Mouse (Mus musculus) limb, embryonic 14.5 days (tissue): ENCODE measurements around the gene Ptpra. TPM values are rescaled to one million over a fixed set of nuclear protein-coding genes. Genes with fewer than 3 reads are reported as not detected.

Experiments used
- ATAC-seq: fragments of 200-750 bp; cut with Nextera tagmentation; 2 replicates; pipeline ENCODE4 v1.8.0; 2017; ENCODE audit warnings: low read depth, moderate number of reproducible peaks, moderate TSS enrichment; ENCODE audit not compliant: low FRiP score
- DNase-seq: peaks from one replicate; pipeline ENCODE4 v3.0.0-alpha.2; 2015; ENCODE audit warnings: low spot score
- H3K27ac ChIP-seq: fragments of 300-500 bp; sonication (generic); replicated peaks from 2 replicates; pipeline ENCODE4 v1.5.1; 2014; ENCODE audit warnings: low read depth, mild to moderate bottlenecking, low read length, moderate library complexity, mixed read lengths
- H3K27me3 ChIP-seq: fragments of 300-500 bp; sonication (generic); 2 replicates; pipeline ENCODE4 v1.6.1; 2014; ENCODE audit warnings: low read length, mixed read lengths; ENCODE audit not compliant: control insufficient read depth, insufficient read depth
- H3K36me3 ChIP-seq: fragments of 300-500 bp; sonication (generic); 2 replicates; pipeline ENCODE4 v1.6.1; 2014; ENCODE audit warnings: mild to moderate bottlenecking, low read length, moderate library complexity, mixed read lengths; ENCODE audit not compliant: control insufficient read depth, insufficient read depth
- H3K4me1 ChIP-seq: fragments of 300-500 bp; sonication (generic); 2 replicates; pipeline ENCODE4 v1.6.1; 2014; ENCODE audit warnings: antibody characterized with exemption, low read length, mixed read lengths; ENCODE audit not compliant: control insufficient read depth, insufficient read depth
- H3K4me2 ChIP-seq: fragments of 300-500 bp; sonication (generic); replicated peaks from 2 replicates; pipeline ENCODE4 v1.6.1; 2014; ENCODE audit warnings: low read depth, mild to moderate bottlenecking, low read length, moderate library complexity; ENCODE audit not compliant: severe bottlenecking
- H3K4me3 ChIP-seq: fragments of 300-500 bp; sonication (generic); replicated peaks from 2 replicates; pipeline ENCODE4 v1.5.1; 2014; ENCODE audit warnings: low read length
- H3K9ac ChIP-seq: fragments of 300-500 bp; sonication (generic); 2 replicates; pipeline ENCODE4 v1.6.1; 2014; ENCODE audit warnings: mild to moderate bottlenecking, low read depth, low read length, moderate library complexity; ENCODE audit not compliant: severe bottlenecking
- H3K9me3 ChIP-seq: fragments of 300-500 bp; sonication (generic); 2 replicates; pipeline ENCODE4 v1.6.1; 2016; ENCODE audit warnings: low read length; ENCODE audit not compliant: control insufficient read depth
- POLR2A ChIP-seq: fragments of 200-500 bp; IDR thresholded peaks from 2 replicates; pipeline ENCODE4 v1.8.0; 2012; ENCODE audit warnings: inconsistent platforms, mild to moderate bottlenecking, moderate library complexity, borderline replicate concordance; ENCODE audit not compliant: insufficient read depth, insufficient read length; ENCODE audit errors: extremely low read depth
- WGBS: fragments of 180-500 bp; shearing (Covaris S2); extraction: QIAGEN DNeasy Blood & Tissue Kit; methylation state at CpG from one replicate; pipeline ENCODE4 v1.1.7; 2014; 5-methylcytosine and 5-hydroxymethylcytosine counted together
- polyA plus RNA-seq, 2 experiments: library from polyadenylated mRNA; depleted of rRNA in 1 of 2; stranded (reverse) in 1 of 2; unstranded in 1 of 2; fragments of >200 nt; fragmentation: Nextera tagmentation in 1 of 2; extraction: Ambion mirVana in 1 of 2; gene quantifications; 2 replicates each; pipeline versions ENCODE4 v1.2.1 to v1.2.3; 2012 to 2014

The Ptpra gene
- polyA plus RNA-seq, 2 experiments: 94.9 to 118 TPM

GRCm38 (mm10) chr2:130451727-130452090 lies 1.6 kb downstream of the Ptpra start:
- Histone ChIP-seq H3K9me3 (no peaks in the 10 kb centered on the region), H3K4me3 (peak overlapping the region; percentile 92; the same call in 1 of the 2 replicates), H3K4me1 (peaks cover 13% of the 10 kb centered on the region), H3K27ac (no peak overlapping the region), H3K4me2 (peak overlapping the region; percentile 88), H3K9ac (no peak overlapping the region; the same call in 1 of the 2 replicates), H3K36me3 (no peaks in the 10 kb centered on the region), H3K27me3 (no peaks in the 10 kb centered on the region)
- ATAC-seq: no peak
- DNase-seq: no peak
- WGBS: 61% methylated on average over 3 of the region's 3 CpGs
- no peak for TF ChIP-seq POLR2A

GRCm38 (mm10) chr2:130452266-130452665 lies 2.2 kb downstream of the Ptpra start:
- DNase-seq: no peak
- no peaks in the 10 kb centered on the region for H3K36me3 ChIP-seq
- H3K4me1 ChIP-seq: peaks cover 13% of the 10 kb centered on the region
- no peak for TF ChIP-seq POLR2A
- H3K4me3 ChIP-seq: no peak overlapping the region
- no peaks in the 10 kb centered on the region for H3K27me3 ChIP-seq
- H3K9me3 ChIP-seq: no peaks in the 10 kb centered on the region
- no peak overlapping the region for H3K4me2 ChIP-seq
- no peak overlapping the region for H3K27ac ChIP-seq
- ATAC-seq: no peak
- no peak overlapping the region for H3K9ac ChIP-seq
- 57% methylated on average over 2 of the region's 2 CpGs for WGBS

- no peak for TF ChIP-seq POLR2A
- Histone ChIP-seq H3K27me3 (no peaks in the 10 kb centered on the region), H3K36me3 (no peaks in the 10 kb centered on the region), H3K4me3 (no peak overlapping the region), H3K9me3 (no peaks in the 10 kb centered on the region), H3K9ac (no peak overlapping the region), H3K4me2 (no peak overlapping the region), H3K4me1 (peaks cover 13% of the 10 kb centered on the region), H3K27ac (no peak overlapping the region)
- WGBS: 52% methylated on average over 6 of the region's 6 CpGs
- no peak for ATAC-seq
- no peak for DNase-seq
These were observed 3.3 kb downstream of the Ptpra start for GRCm38 (mm10) chr2:130453421-130453820.

- no peaks in the 10 kb centered on the region for H3K36me3 ChIP-seq
- no peak overlapping the region for H3K27ac ChIP-seq
- H3K4me2 ChIP-seq: no peak overlapping the region
- no peak for TF ChIP-seq POLR2A
- ATAC-seq: no peak
- H3K9ac ChIP-seq: no peak overlapping the region
- 88% methylated on average over 6 of the region's 6 CpGs for WGBS
- H3K27me3 ChIP-seq: no peaks in the 10 kb centered on the region
- peaks cover 10% of the 10 kb centered on the region for H3K4me1 ChIP-seq
- no peak for DNase-seq
- no peaks in the 10 kb centered on the region for H3K9me3 ChIP-seq
- no peak overlapping the region for H3K4me3 ChIP-seq
These were observed 4.8 kb downstream of the Ptpra start for GRCm38 (mm10) chr2:130454748-130455370.

DNA sequence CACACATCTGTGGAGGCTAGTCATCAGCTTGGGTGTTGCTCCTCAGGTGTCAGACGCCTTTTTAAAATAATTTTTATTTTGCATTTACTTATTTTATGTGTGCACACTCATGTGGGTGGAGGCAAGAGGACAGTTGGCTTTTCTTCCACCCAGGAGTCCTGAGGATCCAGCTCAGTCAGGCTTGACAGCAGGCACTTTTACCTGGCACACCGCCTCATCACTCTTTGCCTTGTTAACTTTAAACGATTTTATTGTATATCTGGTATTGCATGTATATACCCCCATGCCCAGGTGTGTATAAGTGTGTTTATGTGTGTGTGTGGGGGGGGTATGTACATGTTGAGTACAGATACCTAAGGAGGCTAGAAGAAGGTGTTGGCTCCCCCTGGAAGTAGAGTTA lies 7.8 kb downstream of the Ptpra start:
- H3K27me3 ChIP-seq: no peaks in the 10 kb centered on the region
- no peak overlapping the region for H3K4me2 ChIP-seq
- H3K27ac ChIP-seq: no peak overlapping the region
- WGBS: 84% methylated on average over 3 of the region's 3 CpGs
- H3K36me3 ChIP-seq: no peaks in the 10 kb centered on the region; the same call in 1 of the 2 replicates
- no peak overlapping the region for H3K4me3 ChIP-seq
- no peak for ATAC-seq
- no peaks in the 10 kb centered on the region for H3K4me1 ChIP-seq
- no peaks in the 10 kb centered on the region for H3K9me3 ChIP-seq
- DNase-seq: no peak
- TF ChIP-seq POLR2A: no peak
- no peak overlapping the region for H3K9ac ChIP-seq
